Mouse (Mus musculus): ENCODE results near the gene Apc2. TPM values are rescaled to one million over a fixed set of nuclear protein-coding genes. Genes with fewer than 3 reads are reported as not detected.
A peak's percentile ranks its signal among the peaks of the same experiment; 100 is the strongest.

The Apc2 gene
- polyA plus RNA-seq, 1 experiment = 54.9 TPM

- H3K4me3 ChIP-seq (ENCODE audit: insufficient read depth, low read length) = peak overlapping the region; percentile 67
- no peak overlapping the region for H3K27ac ChIP-seq (ENCODE audit: insufficient read depth, low read length)
- TF ChIP-seq CTCF (IDR thresholded peaks at IDR 0.05; ENCODE audit: extremely low read depth, insufficient read depth, low read length) (no peak), POLR2A (IDR thresholded peaks at IDR 0.05; ENCODE audit: extremely low read depth, insufficient read depth, low read length) (no peak)
Measured at GRCm38 (mm10) chr10:80323261-80324119, 27.7 kb downstream of the Apc2 start.

DNA sequence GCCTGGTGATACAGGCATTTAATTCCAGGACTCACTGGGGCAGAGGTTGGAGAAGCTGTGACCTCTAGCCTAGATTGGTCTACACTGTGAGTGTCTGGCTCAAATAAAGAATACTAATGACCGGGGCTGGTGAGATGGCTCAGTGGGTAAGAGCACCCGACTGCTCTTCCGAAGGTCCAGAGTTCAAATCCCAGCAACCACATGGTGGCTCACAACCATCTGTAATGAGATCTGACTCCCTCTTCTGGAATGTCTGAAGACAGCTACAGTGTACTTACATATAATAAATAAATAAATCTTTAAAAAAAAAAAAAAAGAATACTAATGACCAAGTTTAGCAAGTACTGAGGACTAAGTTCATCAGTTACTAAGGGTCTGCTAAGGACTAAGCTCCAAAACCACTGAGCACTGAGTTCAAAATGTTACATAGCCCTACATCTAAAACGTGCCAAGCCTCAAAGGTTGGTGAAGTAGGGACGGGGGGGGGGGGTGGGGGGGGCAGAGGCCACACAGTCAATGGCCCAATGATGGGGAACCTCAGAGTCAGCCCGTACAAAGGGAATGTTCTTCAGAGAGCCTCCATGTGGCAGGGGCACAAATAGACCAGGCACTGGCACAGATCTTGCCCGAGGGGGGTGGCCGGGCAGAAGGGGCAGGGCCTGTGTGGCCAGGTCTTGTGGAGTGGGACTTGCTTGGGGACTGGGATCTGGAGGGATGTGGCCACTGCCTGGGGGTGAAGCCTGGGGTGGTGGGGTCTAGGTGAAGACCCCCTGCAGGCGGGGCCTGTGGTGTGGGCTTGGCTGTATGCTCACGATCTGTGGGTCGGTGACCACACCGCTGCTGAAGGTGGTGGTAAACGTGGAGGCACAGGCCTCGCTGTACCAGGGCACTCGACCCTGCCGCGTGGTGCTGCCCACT, 28.6 kb downstream of the Apc2 start:
- Histone ChIP-seq H3K4me3 (ENCODE audit: insufficient read depth, low read length) (no peak overlapping the region), H3K27ac (ENCODE audit: insufficient read depth, low read length) (no peak overlapping the region), H3K4me1 (ENCODE audit: control insufficient read depth, insufficient read depth, low read length) (peaks cover 2% of the 10 kb centered on the region; the same call in 1 of the 2 replicates)
- TF ChIP-seq POLR2A (IDR thresholded peaks at IDR 0.05; ENCODE audit: extremely low read depth, insufficient read depth, low read length) (no peak), CTCF (IDR thresholded peaks at IDR 0.05; ENCODE audit: extremely low read depth, insufficient read depth, low read length) (no peak)

More at GRCm38 (mm10) chr10:80323261-80324119, 27.7 kb downstream of the Apc2 start:
- H3K4me1 ChIP-seq (ENCODE audit: control insufficient read depth, insufficient read depth, low read length) = peaks cover 5% of the 10 kb centered on the region

DNA sequence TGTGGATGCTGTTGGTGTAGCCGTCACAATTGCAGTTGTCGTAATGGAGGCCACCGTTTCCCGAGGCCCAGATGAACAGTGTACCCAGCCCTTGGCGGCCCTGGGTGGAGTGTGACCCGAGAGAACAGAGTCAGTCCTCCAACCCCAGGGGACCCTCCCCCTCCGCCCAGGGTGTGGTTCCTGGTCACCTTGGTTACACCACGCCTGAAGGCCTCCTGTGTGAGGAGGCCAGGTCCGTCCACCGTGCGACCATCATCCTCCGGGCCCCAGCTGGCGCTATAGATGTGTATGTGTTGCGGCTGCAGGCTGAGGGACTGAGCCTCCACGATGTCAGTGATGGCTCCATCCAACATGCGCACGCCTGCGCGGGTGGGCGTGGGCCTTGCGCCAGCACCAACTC, 29.3 kb downstream of the Apc2 start:
- H3K4me1 ChIP-seq (ENCODE audit: control insufficient read depth, insufficient read depth, low read length) = no peaks in the 10 kb centered on the region
- no peak overlapping the region for H3K4me3 ChIP-seq (ENCODE audit: insufficient read depth, low read length)
- no peak for TF ChIP-seq CTCF (IDR thresholded peaks at IDR 0.05; ENCODE audit: extremely low read depth, insufficient read depth, low read length)
- no peak for TF ChIP-seq POLR2A (IDR thresholded peaks at IDR 0.05; ENCODE audit: extremely low read depth, insufficient read depth, low read length)

DNA sequence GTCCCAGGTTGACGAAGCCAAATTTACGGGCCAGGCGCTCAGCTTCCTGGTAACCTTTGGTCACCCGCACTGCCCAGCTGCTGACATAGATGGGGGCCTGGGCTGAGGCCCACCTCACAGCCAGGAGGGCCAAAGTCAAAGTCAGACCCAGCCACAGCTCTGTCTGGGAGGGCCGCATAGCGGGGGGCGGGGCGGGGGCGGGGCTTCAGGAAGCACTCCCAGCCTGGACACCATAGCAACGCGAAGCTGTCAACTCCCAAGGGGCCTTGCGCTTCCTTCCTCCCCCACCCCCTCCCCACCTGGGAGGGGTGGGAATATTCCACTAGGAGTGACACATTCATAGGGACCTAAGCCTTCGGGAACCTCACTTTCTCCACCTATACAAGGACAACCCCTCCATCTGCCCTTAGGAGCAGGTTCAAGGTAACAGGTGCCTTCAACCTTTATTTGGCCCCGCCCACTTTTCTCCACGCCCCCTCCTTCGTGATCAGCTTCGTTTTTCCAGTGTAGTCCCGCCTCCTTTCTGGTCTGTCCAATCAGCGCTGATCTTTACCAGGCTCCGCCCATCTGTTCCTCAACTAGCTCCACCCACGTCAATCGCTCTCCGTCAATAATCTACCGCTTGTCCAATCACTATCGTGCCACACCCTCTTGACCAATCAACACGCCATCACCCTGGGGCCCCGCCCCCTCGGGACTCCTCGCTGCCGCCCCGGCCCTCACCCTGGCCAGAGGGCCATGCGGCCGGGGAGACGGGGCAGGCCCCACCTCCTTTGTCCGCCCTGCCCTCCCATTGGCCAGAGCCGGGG, 33.7 kb downstream of the Apc2 start, which contains the start of the genes Pcsk4 and Reep6:
Pcsk4 (minus strand) TSS at position 226 of the 809 bp plus-strand sequence.
Reep6 (plus strand) TSS at position 681 of the 809 bp plus-strand sequence.
- TF ChIP-seq CTCF (IDR thresholded peaks at IDR 0.05; ENCODE audit: extremely low read depth, insufficient read depth, low read length) (no peak), POLR2A (IDR thresholded peaks at IDR 0.05; ENCODE audit: extremely low read depth, insufficient read depth, low read length) (no peak)
- no peaks in the 10 kb centered on the region for H3K4me1 ChIP-seq (ENCODE audit: control insufficient read depth, insufficient read depth, low read length)
- H3K27ac ChIP-seq (ENCODE audit: insufficient read depth, low read length) = no peak within 1 kb of the TSS
- H3K4me3 ChIP-seq (ENCODE audit: insufficient read depth, low read length) = peak within 1 kb of the TSS; percentile 34

More for the DNA sequence above, 29.3 kb downstream of the Apc2 start:
- H3K27ac ChIP-seq (ENCODE audit: insufficient read depth, low read length) = no peak overlapping the region

GRCm38 (mm10) chr10:80330084-80330483, 34.3 kb downstream of the Apc2 start:
- no peaks in the 10 kb centered on the region for H3K4me1 ChIP-seq (ENCODE audit: control insufficient read depth, insufficient read depth, low read length)
- TF ChIP-seq CTCF (IDR thresholded peaks at IDR 0.05; ENCODE audit: extremely low read depth, insufficient read depth, low read length) = no peak
- no peak for TF ChIP-seq POLR2A (IDR thresholded peaks at IDR 0.05; ENCODE audit: extremely low read depth, insufficient read depth, low read length)
- H3K4me3 ChIP-seq (ENCODE audit: insufficient read depth, low read length) = peak overlapping the region; percentile 34
- H3K27ac ChIP-seq (ENCODE audit: insufficient read depth, low read length) = no peak overlapping the region

- no peak overlapping the region for H3K4me3 ChIP-seq (ENCODE audit: insufficient read depth, low read length)
- TF ChIP-seq CTCF (IDR thresholded peaks at IDR 0.05; ENCODE audit: extremely low read depth, insufficient read depth, low read length) (no peak), POLR2A (IDR thresholded peaks at IDR 0.05; ENCODE audit: extremely low read depth, insufficient read depth, low read length) (no peak)
- H3K4me1 ChIP-seq (ENCODE audit: control insufficient read depth, insufficient read depth, low read length) = no peaks in the 10 kb centered on the region
- no peak overlapping the region for H3K27ac ChIP-seq (ENCODE audit: insufficient read depth, low read length)
Measured at GRCm38 (mm10) chr10:80330888-80331287, 35.1 kb downstream of the Apc2 start.

DNA sequence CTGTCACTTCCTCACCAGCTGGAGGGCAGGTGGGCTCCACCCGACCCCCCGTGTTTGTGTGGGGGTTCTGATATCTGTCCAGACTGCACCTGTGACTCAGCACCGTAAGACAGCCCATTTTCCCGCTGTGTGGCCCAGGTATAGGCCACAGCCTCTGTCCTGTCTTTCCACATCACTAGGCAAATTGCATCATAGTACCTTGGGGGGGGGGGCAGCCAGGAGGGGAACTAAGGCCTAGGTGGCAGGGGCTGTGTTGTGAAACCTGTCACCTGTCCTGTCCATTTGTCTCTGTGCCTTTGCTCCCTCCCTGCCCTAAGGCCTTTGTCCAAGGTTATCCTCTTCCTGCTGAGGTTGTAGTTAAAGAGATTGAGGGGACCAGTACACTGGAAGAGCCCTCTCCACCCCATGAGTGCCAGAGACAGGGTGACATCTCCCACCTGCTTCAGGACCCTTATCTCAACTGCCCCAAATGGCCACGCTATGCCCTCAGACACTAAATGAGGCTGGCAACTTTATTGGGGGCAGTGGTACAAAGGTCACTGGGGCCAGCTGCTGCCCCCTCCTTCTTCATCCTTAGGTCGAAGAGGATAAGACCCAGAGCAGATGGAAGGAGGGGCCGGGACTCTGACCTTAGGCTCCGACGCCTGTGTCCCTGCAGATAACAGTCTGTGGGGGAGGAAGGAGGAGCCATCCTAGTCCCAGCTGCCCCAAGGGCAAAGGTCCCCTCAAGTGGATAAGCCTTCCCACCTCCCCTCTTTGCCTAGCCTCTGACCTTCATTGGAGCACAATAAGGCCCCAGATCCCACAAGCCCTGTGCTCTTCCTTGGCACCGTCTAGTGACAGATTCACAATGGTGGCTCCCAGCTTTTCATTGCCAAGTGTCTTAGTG, 36.1 kb downstream of the Apc2 start:
- Histone ChIP-seq H3K27ac (ENCODE audit: insufficient read depth, low read length) (no peak overlapping the region), H3K4me3 (ENCODE audit: insufficient read depth, low read length) (no peak overlapping the region), H3K4me1 (ENCODE audit: control insufficient read depth, insufficient read depth, low read length) (no peaks in the 10 kb centered on the region)
- TF ChIP-seq POLR2A (IDR thresholded peaks at IDR 0.05; ENCODE audit: extremely low read depth, insufficient read depth, low read length) (no peak), CTCF (IDR thresholded peaks at IDR 0.05; ENCODE audit: extremely low read depth, insufficient read depth, low read length) (no peak)

- no peaks in the 10 kb centered on the region for H3K4me1 ChIP-seq (ENCODE audit: control insufficient read depth, insufficient read depth, low read length)
- TF ChIP-seq CTCF (IDR thresholded peaks at IDR 0.05; ENCODE audit: extremely low read depth, insufficient read depth, low read length) (no peak), POLR2A (IDR thresholded peaks at IDR 0.05; ENCODE audit: extremely low read depth, insufficient read depth, low read length) (no peak)
- no peak overlapping the region for H3K27ac ChIP-seq (ENCODE audit: insufficient read depth, low read length)
- H3K4me3 ChIP-seq (ENCODE audit: insufficient read depth, low read length) = no peak overlapping the region
Measured at GRCm38 (mm10) chr10:80332525-80332989, 36.8 kb downstream of the Apc2 start.

Data from cortical plate, adult 2 months (tissue).